Mouse (Mus musculus) liver, adult 2 months (tissue): ENCODE results near the gene Klhdc8b. TPM values are rescaled to one million over a fixed set of nuclear protein-coding genes. Genes with fewer than 3 reads are reported as not detected.

Source experiments
- DNase-seq: peaks from one replicate; pipeline ENCODE4 v3.0.0-alpha.2; 2011; ENCODE audit warnings: low read depth, low spot score; ENCODE audit errors: extremely low read depth
- H3K27ac ChIP-seq: fragments of 200-500 bp; replicated peaks from 2 replicates; pipeline ENCODE4 v1.5.1; 2012; ENCODE audit warnings: low read depth, mild to moderate bottlenecking, control low read depth, inconsistent platforms, low read length; ENCODE audit not compliant: insufficient read depth
- H3K27me3 ChIP-seq: fragments of 200-500 bp; 2 replicates; pipeline ENCODE4 v1.6.1; 2012; ENCODE audit warnings: mild to moderate bottlenecking, moderate library complexity, low read length, inconsistent platforms; ENCODE audit not compliant: control insufficient read depth, insufficient read depth
- H3K36me3 ChIP-seq: fragments of 200-500 bp; 2 replicates; pipeline ENCODE4 v1.6.1; 2012; ENCODE audit warnings: low read length, inconsistent platforms; ENCODE audit not compliant: control insufficient read depth, insufficient read depth
- H3K4me1 ChIP-seq: fragments of 200-500 bp; 2 replicates; pipeline ENCODE4 v1.6.1; 2011; ENCODE audit warnings: low read length; ENCODE audit not compliant: control insufficient read depth, insufficient read depth
- H3K4me3 ChIP-seq: fragments of 200-500 bp; 2 replicates; pipeline ENCODE4 v1.5.1; 2011; ENCODE audit warnings: low read depth, mild to moderate bottlenecking, control low read depth, low read length, moderate library complexity; ENCODE audit not compliant: insufficient read depth
- H3K79me2 ChIP-seq: fragments of 200-500 bp; 2 replicates; pipeline ENCODE4 v1.6.1; 2012; ENCODE audit warnings: inconsistent platforms, mild to moderate bottlenecking, low read length, moderate library complexity; ENCODE audit not compliant: control insufficient read depth, insufficient read depth
- H3K9ac ChIP-seq: fragments of 200-500 bp; 2 replicates; pipeline ENCODE4 v1.6.1; 2012; ENCODE audit warnings: low read depth, mild to moderate bottlenecking, control low read depth, inconsistent platforms, low read length
- CTCF ChIP-seq: fragments of 200-500 bp; IDR thresholded peaks from 2 replicates; pipeline ENCODE4 v1.5.1; 2011; ENCODE audit warnings: low read depth, low read length, control low read depth
- POLR2A ChIP-seq: fragments of 200-500 bp; IDR thresholded peaks from 2 replicates; pipeline ENCODE4 v1.6.1; 2011; ENCODE audit warnings: low read length, control low read depth; ENCODE audit not compliant: insufficient read depth; ENCODE audit errors: extremely low read depth
- WGBS: fragments of 180-500 bp; shearing (Covaris S2); methylation state at CpG from one replicate; pipeline ENCODE4 v1.1.7; 2018; 5-methylcytosine and 5-hydroxymethylcytosine counted together
- polyA plus RNA-seq: library from polyadenylated mRNA; depleted of rRNA; stranded (reverse); fragments of >200 nt; gene quantifications from 2 replicates; pipeline ENCODE4 v1.2.3, GENCODE M21; 2012
- total RNA-seq: library from RNA; depleted of rRNA; stranded (reverse); fragments of >200 nt; gene quantifications from 2 replicates; pipeline ENCODE4 v1.2.3, GENCODE M21; 2014

Gene Klhdc8b
- total and polyA plus RNA-seq, 2 experiments, result 8.7 to 25.6 TPM

- 0 out of 2 replicates have a peak, but pooled peaks cover 2% of the 10 kb centered on the region for H3K27me3 ChIP-seq
- no peak within 1 kb of the TSS for H3K27ac ChIP-seq
- H3K36me3 ChIP-seq, result no peaks in the 10 kb centered on the region
- no peak for DNase-seq
- H3K9ac ChIP-seq, result no peak within 1 kb of the TSS
- H3K79me2 ChIP-seq, result no peaks in the 10 kb centered on the region
- no peaks in the 10 kb centered on the region for H3K4me1 ChIP-seq
- TF ChIP-seq POLR2A (no peak), CTCF (no peak)
- no peak within 1 kb of the TSS for H3K4me3 ChIP-seq
These were observed 33.0 kb downstream of the Klhdc8b start, which contains the start of gene Ccdc36 for GRCm38 (mm10) chr9:108428384-108428783. Ccdc36 (minus strand) TSS chr9:108428484.

- no peak overlapping the region for H3K27ac ChIP-seq
- H3K4me3 ChIP-seq, result no peak overlapping the region
- peak; percentile 54 for DNase-seq
- 69% methylated on average over 1 of the region's 1 CpGs for WGBS
- no peak overlapping the region for H3K9ac ChIP-seq
- no peak for TF ChIP-seq POLR2A
- TF ChIP-seq CTCF, result peak; percentile 29
- H3K36me3 ChIP-seq, result no peaks in the 10 kb centered on the region
- no peaks in the 10 kb centered on the region for H3K27me3 ChIP-seq
- H3K79me2 ChIP-seq, result no peaks in the 10 kb centered on the region
- H3K4me1 ChIP-seq, result no peaks in the 10 kb centered on the region
These were observed 49.2 kb downstream of the Klhdc8b start for GRCm38 (mm10) chr9:108412221-108412620.

GRCm38 (mm10) chr9:108411381-108411942 is 49.9 kb downstream of the Klhdc8b start:
- Histone ChIP-seq H3K4me3 (no peak overlapping the region), H3K9ac (no peak overlapping the region), H3K4me1 (no peaks in the 10 kb centered on the region), H3K36me3 (no peaks in the 10 kb centered on the region), H3K27ac (no peak overlapping the region), H3K27me3 (no peaks in the 10 kb centered on the region), H3K79me2 (no peaks in the 10 kb centered on the region)
- WGBS, result 85% methylated on average over 9 of the region's 9 CpGs
- TF ChIP-seq CTCF (no peak), POLR2A (no peak)
- DNase-seq, result no peak

GRCm38 (mm10) chr9:108409535-108409934 is 51.8 kb downstream of the Klhdc8b start:
- H3K27ac ChIP-seq, result no peak overlapping the region
- WGBS, result 87% methylated on average over 4 of the region's 4 CpGs

GRCm38 (mm10) chr9:108404451-108404850 is 56.9 kb downstream of the Klhdc8b start:
- H3K9ac ChIP-seq, result no peak overlapping the region; the same call in 1 of the 2 replicates
- H3K36me3 ChIP-seq, result no peaks in the 10 kb centered on the region
- peaks cover 22% of the 10 kb centered on the region for H3K4me1 ChIP-seq
- peak; percentile 77 for DNase-seq
- TF ChIP-seq CTCF (no peak; the same call in 1 of the 2 replicates), POLR2A (no peak)
- WGBS, result 34% methylated on average over 8 of the region's 8 CpGs
- no peak overlapping the region for H3K4me3 ChIP-seq
- H3K27me3 ChIP-seq, result no peaks in the 10 kb centered on the region
- no peaks in the 10 kb centered on the region for H3K79me2 ChIP-seq
- no peak overlapping the region; the same call in 1 of the 2 replicates for H3K27ac ChIP-seq

More at GRCm38 (mm10) chr9:108409535-108409934, 51.8 kb downstream of the Klhdc8b start:
- H3K36me3 ChIP-seq, result no peaks in the 10 kb centered on the region
- DNase-seq, result no peak
- no peak overlapping the region for H3K9ac ChIP-seq
- H3K4me3 ChIP-seq, result no peak overlapping the region
- H3K4me1 ChIP-seq, result peaks cover 4% of the 10 kb centered on the region; the same call in 1 of the 2 replicates
- H3K27me3 ChIP-seq, result no peaks in the 10 kb centered on the region
- H3K79me2 ChIP-seq, result no peaks in the 10 kb centered on the region
- TF ChIP-seq POLR2A (no peak), CTCF (no peak)

- WGBS, result 93% methylated on average over 4 of the region's 4 CpGs
- Histone ChIP-seq H3K27ac (no peak overlapping the region), H3K36me3 (no peaks in the 10 kb centered on the region), H3K27me3 (no peaks in the 10 kb centered on the region), H3K79me2 (no peaks in the 10 kb centered on the region), H3K4me3 (no peak overlapping the region), H3K9ac (no peak overlapping the region), H3K4me1 (peaks cover 22% of the 10 kb centered on the region)
- no peak for DNase-seq
- TF ChIP-seq POLR2A, result no peak
- no peak for TF ChIP-seq CTCF
These were observed 58.3 kb downstream of the Klhdc8b start for GRCm38 (mm10) chr9:108403081-108403480.
